Mouse (Mus musculus) heart, embryonic 16.5 days (tissue): Measurements from ENCODE around the gene Dynll1. TPM values are rescaled to one million over a fixed set of nuclear protein-coding genes. Genes with fewer than 3 reads are reported as not detected.
A peak's percentile ranks its signal among the peaks of the same experiment; 100 is the strongest.

Experiments
- ATAC-seq: fragments of 200-750 bp; cut with Nextera tagmentation; replicated peaks from 2 replicates; pipeline ENCODE4 v1.8.0; 2017; ENCODE audit warnings: moderate number of reproducible peaks; ENCODE audit not compliant: insufficient read depth, low FRiP score; ENCODE audit errors: extremely low read depth
- H3K27ac ChIP-seq: fragments of 300-500 bp; sonication (generic); 2 replicates; pipeline ENCODE4 v1.5.1; 2014; ENCODE audit warnings: mild to moderate bottlenecking, low read length, control low read depth, moderate library complexity
- H3K27me3 ChIP-seq: fragments of 300-500 bp; sonication (generic); 2 replicates; pipeline ENCODE4 v1.6.1; 2014; ENCODE audit warnings: low read length, mixed read lengths; ENCODE audit not compliant: control insufficient read depth, insufficient read depth
- H3K36me3 ChIP-seq: fragments of 300-500 bp; sonication (generic); 2 replicates; pipeline ENCODE4 v1.6.1; 2014; ENCODE audit not compliant: control insufficient read depth, insufficient read depth
- H3K4me1 ChIP-seq: fragments of 300-500 bp; sonication (generic); 2 replicates; pipeline ENCODE4 v1.6.1; 2014; ENCODE audit warnings: low read length, mixed read lengths; ENCODE audit not compliant: control insufficient read depth, insufficient read depth
- H3K4me2 ChIP-seq: fragments of 300-500 bp; sonication (generic); 2 replicates; pipeline ENCODE4 v1.6.1; 2014; ENCODE audit warnings: low read depth, mild to moderate bottlenecking, control low read depth, low read length
- H3K4me3 ChIP-seq: fragments of 300-500 bp; sonication (generic); 2 replicates; pipeline ENCODE4 v1.5.1; 2014; ENCODE audit warnings: mild to moderate bottlenecking, control low read depth, low read length
- H3K9ac ChIP-seq: fragments of 300-500 bp; sonication (generic); 2 replicates; pipeline ENCODE4 v1.6.1; 2014; ENCODE audit warnings: low read length, control low read depth
- H3K9me3 ChIP-seq: fragments of 300-500 bp; sonication (generic); replicated peaks from 2 replicates; pipeline ENCODE4 v1.6.1; 2016; ENCODE audit warnings: low read length; ENCODE audit not compliant: control insufficient read depth
- WGBS: fragments of 180-500 bp; shearing (Covaris S2); extraction: QIAGEN DNeasy Blood & Tissue Kit; methylation state at CpG from one replicate; pipeline ENCODE4 v1.1.7; 2014; 5-methylcytosine and 5-hydroxymethylcytosine counted together
- polyA plus RNA-seq: library from polyadenylated mRNA; unstranded; fragments of >200 nt; fragmentation: Nextera tagmentation; extraction: Ambion mirVana; gene quantifications from 2 replicates; pipeline ENCODE4 v1.2.1, GENCODE M21; 2015

Dynll1 gene
- polyA plus RNA-seq, 1 experiment from 2014 or later: 1,055 TPM

DNA sequence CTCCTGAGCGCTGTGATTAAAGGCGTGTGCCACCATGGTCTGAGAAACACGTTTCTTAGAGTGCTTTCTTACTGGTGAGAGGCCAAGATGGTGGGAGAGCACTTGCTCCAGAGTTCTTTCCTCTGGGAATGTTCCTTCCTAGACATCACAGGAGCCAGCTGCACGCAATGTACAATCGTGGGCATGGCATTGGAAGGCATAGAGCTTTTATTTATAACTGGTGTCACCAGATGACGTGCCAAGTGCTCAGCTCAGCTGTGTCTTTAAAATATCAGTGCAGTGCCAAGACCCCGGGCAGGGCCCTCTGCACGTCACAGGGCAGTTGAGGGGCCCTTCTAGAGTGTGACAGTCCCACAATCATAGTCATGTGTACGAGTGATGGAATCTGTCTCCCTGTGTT, 30.2 kb upstream of the Dynll1 start:
- Histone ChIP-seq H3K27me3 (no peaks in the 10 kb centered on the region), H3K9ac (0 out of 2 replicates have a peak overlapping the region, but pooled peaks have one; percentile 1), H3K4me2 (no peak overlapping the region), H3K4me1 (peaks cover 38% of the 10 kb centered on the region), H3K9me3 (no peaks in the 10 kb centered on the region), H3K4me3 (no peak overlapping the region), H3K27ac (peak overlapping the region; percentile 86), H3K36me3 (peaks cover 37% of the 10 kb centered on the region)
- 0 out of 2 replicates have a peak, but pooled peaks have one; percentile 28 for ATAC-seq
- 60% methylated on average over 9 of the region's 9 CpGs for WGBS

DNA sequence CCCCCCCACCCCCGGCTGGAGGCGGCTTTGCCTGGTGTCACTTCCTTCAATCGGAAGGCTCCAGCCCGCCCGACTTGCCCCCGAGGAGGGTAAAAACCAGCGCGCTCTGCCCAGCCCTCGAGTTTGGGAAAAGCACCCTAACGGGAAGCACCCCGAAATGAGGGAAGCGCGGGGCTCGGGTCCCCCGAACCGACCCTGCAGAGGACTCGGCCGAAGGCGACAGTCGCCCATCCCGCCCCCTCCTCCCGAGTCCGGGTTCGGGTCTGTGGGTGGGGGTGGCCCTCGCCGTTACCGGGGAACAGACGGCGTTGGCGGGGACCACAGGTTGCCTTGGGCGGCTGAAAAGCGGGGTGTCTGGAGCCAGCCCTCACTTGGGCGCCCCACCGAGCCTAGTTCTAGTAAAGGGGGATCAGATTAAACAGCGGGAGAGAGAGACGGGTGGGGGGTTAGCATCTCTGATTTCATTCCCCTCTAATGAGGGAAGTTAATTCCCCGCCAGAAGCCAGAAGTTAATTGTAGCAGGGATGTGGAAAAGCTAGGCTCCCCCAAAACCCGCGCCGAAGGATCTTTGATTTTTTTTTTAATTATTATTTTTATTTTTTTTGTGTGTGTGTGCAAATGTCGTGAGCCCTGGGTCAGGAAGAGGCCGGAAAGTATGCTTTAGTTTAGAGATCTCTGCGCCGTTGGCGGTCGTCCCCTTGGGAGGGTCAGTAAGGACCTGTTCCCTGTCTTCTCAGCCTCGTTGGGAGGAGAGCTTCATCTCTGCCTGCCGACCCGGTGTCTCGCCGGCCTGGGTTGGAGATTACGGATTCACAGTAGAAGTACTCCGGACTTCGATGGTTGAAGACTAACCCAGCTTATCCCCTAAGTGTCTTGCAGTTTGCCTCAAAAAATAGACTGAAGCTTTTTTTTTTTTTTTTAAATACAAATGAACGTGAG, 27.1 kb upstream of the Dynll1 start:
- ATAC-seq: no peak; the same call in 1 of the 2 replicates
- Histone ChIP-seq H3K4me3 (peak overlapping the region; percentile 96), H3K9ac (peak overlapping the region; percentile 97), H3K4me2 (peak overlapping the region; percentile 83), H3K4me1 (peaks cover 36% of the 10 kb centered on the region), H3K36me3 (peaks cover 17% of the 10 kb centered on the region), H3K9me3 (no peaks in the 10 kb centered on the region), H3K27ac (peak overlapping the region; percentile 65), H3K27me3 (no peaks in the 10 kb centered on the region)
- under 1% methylated on average over 52 of the region's 55 CpGs for WGBS

DNA sequence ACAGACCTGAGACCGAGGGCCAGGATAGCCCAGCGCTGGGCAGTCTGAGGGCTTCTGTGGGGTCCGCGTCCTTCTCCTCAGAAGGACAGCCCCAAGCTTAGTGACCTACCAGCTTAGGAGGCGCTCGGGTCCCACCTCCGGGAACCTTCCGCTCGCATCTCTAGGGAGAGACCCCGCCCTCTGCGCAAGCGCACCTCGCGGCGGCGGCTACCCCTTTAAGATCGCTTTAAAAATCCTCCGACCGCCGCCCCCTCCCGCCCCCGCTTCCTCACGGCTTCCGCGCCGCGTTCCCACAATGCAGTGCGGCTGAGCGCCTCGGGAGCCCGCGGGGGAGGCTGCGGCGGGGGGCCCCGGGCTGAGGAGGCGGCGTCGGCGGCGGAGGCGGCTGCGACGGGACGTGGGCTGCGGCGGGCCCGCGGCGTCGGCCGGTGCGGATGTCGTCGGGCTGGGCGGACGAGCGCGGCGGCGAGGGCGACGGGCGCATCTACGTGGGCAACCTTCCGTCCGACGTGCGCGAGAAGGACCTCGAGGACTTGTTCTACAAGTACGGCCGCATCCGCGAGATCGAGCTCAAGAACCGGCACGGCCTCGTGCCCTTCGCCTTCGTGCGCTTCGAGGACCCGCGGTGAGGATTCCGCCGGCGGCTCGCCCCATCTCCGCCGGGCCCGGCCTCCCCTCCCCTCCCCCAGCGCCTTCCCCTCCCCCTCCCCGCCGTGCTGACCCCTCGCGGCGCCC, 26.2 kb upstream of the Dynll1 start, which contains the start of gene Srsf9:
Gene Srsf9 (plus strand): TSS at position 303 of the 735 bp plus-strand sequence.
- Histone ChIP-seq H3K36me3 (peaks cover 10% of the 10 kb centered on the region), H3K4me1 (peaks cover 36% of the 10 kb centered on the region), H3K9ac (peak within 1 kb of the TSS; percentile 97), H3K9me3 (no peaks in the 10 kb centered on the region), H3K4me3 (peak within 1 kb of the TSS; percentile 96), H3K27ac (peak within 1 kb of the TSS; percentile 65), H3K27me3 (no peaks in the 10 kb centered on the region), H3K4me2 (peak within 1 kb of the TSS; percentile 83)
- 0% methylated on average over 75 of the region's 97 CpGs for WGBS
- ATAC-seq: peak; percentile 91

DNA sequence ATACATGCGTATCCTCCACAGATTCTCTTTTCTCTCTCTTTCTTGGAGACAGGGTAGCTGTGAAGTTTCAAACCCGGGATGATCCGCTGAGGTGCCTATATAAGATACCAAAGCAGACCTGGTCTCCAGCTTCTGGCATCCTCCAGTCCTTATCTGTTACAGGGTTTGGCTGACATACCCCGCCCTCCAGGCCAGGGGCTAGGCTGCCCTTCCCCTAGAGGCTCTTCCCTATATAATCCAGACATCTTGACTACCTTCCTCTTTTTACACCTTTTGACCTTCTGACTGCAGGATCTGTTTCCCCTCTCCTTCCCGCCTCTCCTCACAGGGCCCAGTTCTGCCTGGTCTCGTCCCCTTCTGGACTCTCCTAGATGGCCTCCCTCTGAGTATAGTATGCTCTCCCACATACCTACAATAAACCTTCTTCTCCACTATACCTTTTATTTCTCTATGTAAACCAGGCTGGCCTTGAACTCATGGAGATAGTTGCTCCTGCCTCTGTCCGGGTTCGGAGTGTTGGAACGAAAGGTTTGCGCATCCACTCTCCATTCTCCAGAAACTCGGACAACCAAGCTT, 25.5 kb upstream of the Dynll1 start:
- Histone ChIP-seq H3K4me2 (peak overlapping the region; percentile 66), H3K9me3 (no peaks in the 10 kb centered on the region), H3K36me3 (peaks cover 3% of the 10 kb centered on the region; the same call in 1 of the 2 replicates), H3K9ac (peak overlapping the region; percentile 97), H3K27ac (peak overlapping the region; percentile 65), H3K27me3 (no peaks in the 10 kb centered on the region), H3K4me1 (peaks cover 33% of the 10 kb centered on the region), H3K4me3 (peak overlapping the region; percentile 96)
- 12% methylated on average over 11 of the region's 11 CpGs for WGBS
- peak; percentile 2 for ATAC-seq

DNA sequence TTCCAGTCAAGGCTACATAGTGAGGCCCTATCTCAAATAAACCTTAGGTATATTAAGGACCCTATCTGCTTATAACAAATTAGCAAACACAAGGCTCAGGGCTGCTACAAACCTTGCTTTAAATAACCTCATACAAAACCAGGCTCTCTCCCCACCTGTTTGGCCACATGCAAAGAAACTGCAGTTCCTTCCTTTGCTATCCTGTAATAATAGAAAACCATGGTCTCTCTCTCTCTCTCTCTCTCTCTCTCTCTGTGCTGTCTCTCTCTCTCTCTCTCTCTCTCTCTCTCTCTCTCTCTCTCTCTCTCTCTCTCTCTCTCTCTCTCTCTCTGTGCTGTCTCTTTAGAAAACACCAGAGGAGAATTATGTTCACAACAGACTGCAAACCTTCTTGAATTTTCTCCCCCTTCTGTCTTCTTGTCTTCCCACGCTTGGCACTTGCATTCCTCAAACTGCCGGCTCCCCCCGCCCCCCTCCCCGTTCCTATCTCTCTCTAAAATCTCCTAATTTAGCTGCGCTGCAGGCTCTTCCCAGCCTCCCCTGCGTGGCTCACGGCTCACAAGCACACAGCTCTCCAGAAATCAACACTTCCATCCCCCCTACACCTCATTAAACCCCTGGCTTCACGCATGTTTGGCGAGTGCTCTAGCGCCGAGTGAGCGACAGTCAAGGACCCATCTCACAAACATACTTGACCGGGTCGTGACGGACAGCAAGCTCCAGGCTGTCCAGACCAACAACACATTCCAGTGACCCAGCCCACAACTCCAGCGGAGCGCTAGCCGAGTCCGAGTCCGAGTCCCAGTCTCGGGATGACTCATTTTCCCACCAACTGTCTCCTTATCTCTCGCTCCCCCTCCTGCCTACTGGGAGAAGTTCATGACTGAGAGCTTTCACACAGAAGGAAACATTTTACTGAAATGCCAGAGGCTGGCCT, 18.5 kb upstream of the Dynll1 start:
- H3K27ac ChIP-seq: peak overlapping the region; percentile 70
- peak overlapping the region; percentile 67 for H3K9ac ChIP-seq
- ATAC-seq: peak; percentile 83
- H3K27me3 ChIP-seq: no peaks in the 10 kb centered on the region
- peaks cover 24% of the 10 kb centered on the region for H3K4me1 ChIP-seq
- H3K4me2 ChIP-seq: peak overlapping the region; percentile 80
- H3K36me3 ChIP-seq: no peaks in the 10 kb centered on the region
- peak overlapping the region; percentile 53 for H3K4me3 ChIP-seq
- WGBS: 1% methylated on average over 22 of the region's 22 CpGs
- no peaks in the 10 kb centered on the region for H3K9me3 ChIP-seq

DNA sequence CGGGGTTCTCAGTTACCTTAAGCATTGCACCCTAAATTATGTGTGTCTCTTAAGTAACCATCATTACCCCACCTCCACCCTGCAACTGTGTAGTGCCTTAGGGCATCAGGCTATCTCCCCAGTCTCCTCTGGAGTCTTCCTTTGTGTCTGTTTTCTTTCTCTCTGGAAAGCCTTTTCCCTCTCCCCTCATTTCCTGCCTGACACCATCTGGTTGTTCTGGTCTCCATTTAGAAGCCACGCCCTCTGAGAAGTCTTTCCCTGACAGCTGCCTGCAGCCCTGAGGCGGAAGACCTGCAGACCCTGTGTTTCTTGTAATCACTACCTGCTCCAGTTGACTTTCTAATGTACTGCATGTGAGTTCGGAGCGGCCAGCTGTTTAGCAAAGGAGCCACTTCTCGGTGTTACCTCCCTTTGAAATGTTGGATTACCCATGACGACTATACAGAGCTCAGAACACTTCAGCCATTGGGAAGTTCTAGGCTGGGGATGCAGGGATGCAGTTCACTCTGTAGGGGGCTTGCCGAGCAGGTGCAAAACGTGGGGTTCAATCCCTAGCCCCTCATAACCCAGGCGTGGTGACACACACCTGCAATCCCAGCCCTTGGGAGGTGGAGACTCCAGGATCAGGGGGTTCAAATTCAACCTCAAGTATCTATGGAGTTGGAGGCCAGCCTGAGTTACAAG, 17.0 kb upstream of the Dynll1 start:
- Histone ChIP-seq H3K4me3 (no peak overlapping the region), H3K9ac (peak overlapping the region; percentile 28; the same call in 1 of the 2 replicates), H3K9me3 (no peaks in the 10 kb centered on the region), H3K36me3 (no peaks in the 10 kb centered on the region), H3K4me2 (peak overlapping the region; percentile 32), H3K4me1 (peaks cover 30% of the 10 kb centered on the region), H3K27me3 (no peaks in the 10 kb centered on the region), H3K27ac (peak overlapping the region; percentile 14; the same call in 1 of the 2 replicates)
- WGBS: 15% methylated on average over 10 of the region's 10 CpGs
- ATAC-seq: no peak

DNA sequence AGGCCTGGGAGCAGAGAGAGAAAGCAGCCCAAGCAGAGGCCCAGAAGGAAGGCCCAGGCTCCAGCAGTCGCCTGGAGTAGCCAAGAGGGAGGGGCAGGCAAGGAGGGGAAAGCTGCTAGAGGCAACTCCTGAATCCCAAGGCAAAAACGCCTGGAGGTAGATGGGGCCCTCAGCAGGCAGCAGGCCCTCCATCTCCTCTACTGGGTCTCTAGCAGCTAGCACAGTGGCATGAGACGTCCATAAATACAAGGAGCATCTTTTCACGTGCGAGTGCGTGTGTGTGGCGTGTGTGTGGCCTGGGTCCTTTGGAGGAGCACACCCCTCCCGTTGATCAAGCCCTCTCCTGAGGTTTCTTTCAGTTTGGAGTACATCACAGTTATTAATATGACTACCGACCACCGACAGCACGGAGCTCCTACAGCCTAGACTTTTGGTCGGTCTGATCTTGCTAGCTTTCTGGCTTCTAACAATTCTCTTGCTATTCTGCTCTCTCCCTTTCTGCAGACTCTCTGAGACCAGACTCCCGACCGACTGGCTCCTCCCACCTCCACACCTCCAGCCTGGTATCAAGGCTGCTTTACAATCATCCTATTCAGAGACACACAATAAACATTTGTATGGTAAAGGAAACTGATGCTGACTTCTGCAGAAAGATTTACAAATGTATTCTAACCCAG, 16.3 kb upstream of the Dynll1 start:
- WGBS: 18% methylated on average over 14 of the region's 14 CpGs
- ATAC-seq: no peak

More for the DNA sequence above, 16.3 kb upstream of the Dynll1 start:
- Histone ChIP-seq H3K4me3 (no peak overlapping the region), H3K36me3 (no peaks in the 10 kb centered on the region), H3K4me2 (peak overlapping the region; percentile 32), H3K9ac (peak overlapping the region; percentile 35), H3K27me3 (no peaks in the 10 kb centered on the region), H3K27ac (peak overlapping the region; percentile 14; the same call in 1 of the 2 replicates), H3K4me1 (peaks cover 30% of the 10 kb centered on the region), H3K9me3 (no peaks in the 10 kb centered on the region)
